Mouse (Mus musculus) neural tube, embryonic 14.5 days (tissue): Measurements from ENCODE around the gene Gcgr. TPM values are rescaled to one million over a fixed set of nuclear protein-coding genes. Genes with fewer than 3 reads are reported as not detected.

ENCODE experiments used
- polyA plus RNA-seq: library from polyadenylated mRNA; unstranded; fragments of >200 nt; fragmentation: Nextera tagmentation; extraction: Ambion mirVana; gene quantifications from 2 replicates; pipeline ENCODE4 v1.2.1, GENCODE M21; 2014

The Gcgr gene
- polyA plus RNA-seq, 1 experiment from 2014 or later, result 0.19 TPM

Other genes with a start within 250 kb of the Gcgr start
- gene Actg1, start 182.2 kb upstream of the Gcgr start, polyA plus RNA-seq, result 4,176 and 4,177 TPM in 2 replicates
- gene Fscn2, start 169.2 kb upstream of the Gcgr start, polyA plus RNA-seq, result 0.63 and 1.7 TPM in 2 replicates
- 74.8 and 86.8 TPM in 2 replicates for gene Faap100, start 151.9 kb upstream of the Gcgr start, polyA plus RNA-seq
- 31.1 and 39.8 TPM in 2 replicates for gene Nploc4, start 93.0 kb upstream of the Gcgr start, polyA plus RNA-seq
- not detected in 2 replicates for gene Tspan10, start 88.1 kb upstream of the Gcgr start, polyA plus RNA-seq
- gene Pde6g, start 77.2 kb upstream of the Gcgr start, polyA plus RNA-seq, result 0.31 and 0.59 TPM in 2 replicates
- 12.0 and 12.9 TPM in 2 replicates for gene Oxld1, start 72.6 kb upstream of the Gcgr start, polyA plus RNA-seq
- gene Ccdc137, start 72.6 kb upstream of the Gcgr start, polyA plus RNA-seq, result 21.6 and 28.4 TPM in 2 replicates
- gene Arl16, start 63.1 kb upstream of the Gcgr start, polyA plus RNA-seq, result 65.5 and 68.1 TPM in 2 replicates
- gene Mrpl12, start 46.1 kb upstream of the Gcgr start, polyA plus RNA-seq, result 131 and 135 TPM in 2 replicates
- 24.7 and 30.0 TPM in 2 replicates for gene Slc25a10, start 38.9 kb upstream of the Gcgr start, polyA plus RNA-seq
- 248 and 267 TPM in 2 replicates for gene Mcrip1, start 19.0 kb downstream of the Gcgr start, polyA plus RNA-seq
- not detected in 2 replicates for gene Ppp1r27, start 20.4 kb downstream of the Gcgr start, polyA plus RNA-seq
- 248 and 330 TPM in 2 replicates for gene P4hb, start 42.6 kb downstream of the Gcgr start, polyA plus RNA-seq
- 419 and 479 TPM in 2 replicates for gene Arhgdia, start 50.9 kb downstream of the Gcgr start, polyA plus RNA-seq
- 191 and 222 TPM in 2 replicates for gene Alyref, start 67.7 kb downstream of the Gcgr start, polyA plus RNA-seq
- gene Anapc11, start 67.7 kb downstream of the Gcgr start, polyA plus RNA-seq, result 209 and 236 TPM in 2 replicates
- 1.3 TPM in 1 of 2 replicates, not detected in the other for gene Npb, start 77.8 kb downstream of the Gcgr start, polyA plus RNA-seq
- 170 and 187 TPM in 2 replicates for gene Pcyt2, start 87.2 kb downstream of the Gcgr start, polyA plus RNA-seq
- gene Sirt7, start 94.5 kb downstream of the Gcgr start, polyA plus RNA-seq, result 42.8 and 48.2 TPM in 2 replicates
- 30.5 and 36.8 TPM in 2 replicates for gene Mafg, start 102.9 kb downstream of the Gcgr start, polyA plus RNA-seq
- gene Pycr1, start 113.1 kb downstream of the Gcgr start, polyA plus RNA-seq, result 15.3 and 24.9 TPM in 2 replicates
- gene Myadml2, start 117.5 kb downstream of the Gcgr start, polyA plus RNA-seq, result 2.3 and 2.5 TPM in 2 replicates
- gene Notum, start 130.5 kb downstream of the Gcgr start, polyA plus RNA-seq, result 1.3 and 6.2 TPM in 2 replicates
- gene Aspscr1, start 142.3 kb downstream of the Gcgr start, polyA plus RNA-seq, result 137 and 141 TPM in 2 replicates
- gene Cenpx, start 183.0 kb downstream of the Gcgr start, polyA plus RNA-seq, result 87.6 and 95.8 TPM in 2 replicates
- gene Lrrc45, start 183.2 kb downstream of the Gcgr start, polyA plus RNA-seq, result 53.9 and 59.4 TPM in 2 replicates
- gene Rac3, start 190.8 kb downstream of the Gcgr start, polyA plus RNA-seq, result 70.7 and 135 TPM in 2 replicates
- 10.2 and 10.5 TPM in 2 replicates for gene Dcxr, start 196.6 kb downstream of the Gcgr start, polyA plus RNA-seq
- 0.39 and 0.81 TPM in 2 replicates for gene Cbr2, start 201.4 kb downstream of the Gcgr start, polyA plus RNA-seq
- 0.52 and 2.1 TPM in 2 replicates for gene Hmga1b, start 232.1 kb downstream of the Gcgr start, polyA plus RNA-seq